Comparison of ENCODE assay signal across 19 mouse cellular contexts in genomic region chr2:130749708-130750107, GRCm38 (mm10). TPM values are rescaled to one million over a fixed set of nuclear protein-coding genes. Genes with fewer than 3 reads are reported as not detected.
DNase-seq lines count a peak whose midpoint lies in the region; TF ChIP-seq lines count a peak whose summit lies in the region.
"Had no signal": no experiment of that assay in that cellular context is flagged by ENCODE, and none has a peak within 500 bp of the region (broad histone marks: within the 10 kb centered on the region; RNA-seq: fewer than 3 reads in every experiment).

No protein-coding gene starts in this region.

- H3K27ac ChIP-seq in kidney, adult 2 months (ENCODE audit: insufficient read depth, low read depth, low read length), result no peak overlapping the region
- H3K27ac ChIP-seq: embryonic facial prominence, embryonic 13.5 days; forebrain, embryonic 15.5 days; hindbrain, embryonic 12.5 days; hindbrain, embryonic 15.5 days had no signal

- H3K36me3 ChIP-seq in kidney, adult 2 months (ENCODE audit: control insufficient read depth, insufficient read depth, low read length), result peaks cover 13% of the 10 kb centered on the region

- no peaks in the 10 kb centered on the region for H3K4me1 ChIP-seq in kidney, adult 2 months (ENCODE audit: control insufficient read depth, insufficient read depth, low read length)
- H3K4me1 ChIP-seq: embryonic facial prominence, embryonic 13.5 days; hindbrain, embryonic 15.5 days had no signal

- no peak overlapping the region for H3K4me3 ChIP-seq in kidney, adult 2 months (ENCODE audit: insufficient read depth, low read depth, low read length)
- H3K4me3 ChIP-seq: embryonic facial prominence, embryonic 13.5 days; forebrain, embryonic 15.5 days; hindbrain, embryonic 12.5 days; hindbrain, embryonic 15.5 days had no signal

- WGBS in kidney, adult 2 months, result 73% methylated on average over 3 of the region's 3 CpGs

- no peaks in the 10 kb centered on the region for H3K27me3 ChIP-seq in kidney, adult 2 months (replicated peaks; ENCODE audit: control insufficient read depth, insufficient read depth, low read length)
- H3K27me3 ChIP-seq: embryonic facial prominence, embryonic 13.5 days; forebrain, embryonic 15.5 days; hindbrain, embryonic 12.5 days; hindbrain, embryonic 15.5 days had no signal

- TF ChIP-seq POLR2A in kidney, adult 2 months (IDR thresholded peaks at IDR 0.05; ENCODE audit: low read depth, low read length), result no peak
- no peak for TF ChIP-seq POLR2A in brain, embryonic 14.5 days (IDR thresholded peaks at IDR 0.05; ENCODE audit: borderline replicate concordance, extremely low read depth, insufficient read depth, insufficient read length, poor library complexity, severe bottlenecking)

- peak; percentile 36 for DNase-seq in kidney, adult 2 months
- no peak for DNase-seq in kidney, postnatal 4 days
- DNase-seq in kidney, postnatal 36 days, result peak; percentile 14 to 33
- DNase-seq in kidney, adult 18-20 months, result no peak
- peak; percentile 61 for DNase-seq in brain, embryonic 14.5 days (ENCODE audit: low read depth)
- peak; percentile 56 for DNase-seq in gonadal fat pad, adult 2 months (ENCODE audit: low read depth)
- DNase-seq in spleen, postnatal 10 days (ENCODE audit: low spot score in 2 of 2), result no peak
- DNase-seq: adrenal gland, postnatal 10 days; cerebellum, adult 11 months; cerebellum, adult 2 months; cerebellum, adult 9-11 months; cerebellum, postnatal 25 days; gastrocnemius, postnatal 10 days; gastrocnemius, postnatal 36 days; heart, adult 11 months had no signal

- TF ChIP-seq CTCF in kidney, adult 2 months (conservative IDR thresholded peaks at IDR 0.05; ENCODE audit: insufficient read depth, insufficient read length, low read depth, low read length), result no peak
- no peak for TF ChIP-seq CTCF in brain, embryonic 14.5 days (IDR thresholded peaks at IDR 0.05; ENCODE audit: borderline replicate concordance, extremely low read depth, insufficient read depth, insufficient read length)

RNA-seq across cellular contexts. Expression of gene Slc4a11, which starts 52.4 kb away (rescaled TPM):
- polyA plus RNA-seq in kidney, adult 2 months (2012; rRNA removed), result 30.6 and 40.7 TPM in 2 replicates
- polyA plus RNA-seq in brain, embryonic 14.5 days (2012; rRNA removed), result 1.9 and 2.2 TPM in 2 replicates
- polyA plus RNA-seq in gonadal fat pad, adult 2 months (2012; rRNA removed), result 6.0 and 7.1 TPM in 2 replicates

Comparison
In these comparisons a context has a peak if more than half of its experiments do, and no peak if none do; other contexts are left out.
1. DNase-seq: peak in kidney, adult 2 months (single experiment), kidney, postnatal 36 days (2 of 2), brain, embryonic 14.5 days (single experiment) and gonadal fat pad, adult 2 months (single experiment); none in kidney, postnatal 4 days (0 of 2), kidney, adult 18-20 months (single experiment) and spleen, postnatal 10 days (0 of 2).